Mouse (Mus musculus): Measurements from ENCODE around the gene Olfr212. TPM values are rescaled to one million over a fixed set of nuclear protein-coding genes. Genes with fewer than 3 reads are reported as not detected.
"Not testable (repeated sequence)": the region's sequence is repeated elsewhere in the genome, so short reads cannot be mapped to it uniquely, and the experiment has no call there.

Gene Olfr212
- not detected in 2 replicates for polyA plus RNA-seq (2015; fragmentation: Nextera tagmentation; extraction: Ambion mirVana)

GRCm38 (mm10) chr6:116506302-116507003 is at the start of gene Olfr212:
Olfr212 (plus strand) TSS chr6:116506516.
- WGBS, result 92% methylated on average over 20 of the region's 20 CpGs
- not testable (repeated sequence) for H3K4me3 ChIP-seq; H3K27me3 ChIP-seq; H3K9me3 ChIP-seq; ATAC-seq (ENCODE audit: low FRiP score, low read depth); H3K9ac ChIP-seq; H3K4me2 ChIP-seq; H3K4me1 ChIP-seq (replicated peaks); H3K27ac ChIP-seq (replicated peaks); H3K36me3 ChIP-seq

- WGBS, result 80% methylated on average over 4 of the region's 4 CpGs
These were observed 47.6 kb upstream of the Olfr212 start for GRCm38 (mm10) chr6:116458728-116459127.

GRCm38 (mm10) chr6:116459232-116459631 is 47.1 kb upstream of the Olfr212 start:
- no peak for ATAC-seq (ENCODE audit: low FRiP score, low read depth)
- 74% methylated on average over 2 of the region's 2 CpGs for WGBS
- no peak overlapping the region for H3K9ac ChIP-seq
- no peak overlapping the region for H3K4me2 ChIP-seq
- H3K9me3 ChIP-seq, result no peaks in the 10 kb centered on the region
- H3K27ac ChIP-seq (replicated peaks), result no peak overlapping the region
- no peak overlapping the region for H3K4me3 ChIP-seq
- H3K36me3 ChIP-seq, result no peaks in the 10 kb centered on the region
- H3K27me3 ChIP-seq, result peaks cover 15% of the 10 kb centered on the region
- H3K4me1 ChIP-seq (replicated peaks), result peaks cover 7% of the 10 kb centered on the region

More at GRCm38 (mm10) chr6:116458728-116459127, 47.6 kb upstream of the Olfr212 start:
- Histone ChIP-seq H3K36me3 (no peaks in the 10 kb centered on the region), H3K9me3 (no peaks in the 10 kb centered on the region), H3K9ac (no peak overlapping the region), H3K27me3 (peaks cover 15% of the 10 kb centered on the region), H3K4me1 (replicated peaks) (peaks cover 7% of the 10 kb centered on the region), H3K4me2 (no peak overlapping the region), H3K27ac (replicated peaks) (no peak overlapping the region), H3K4me3 (no peak overlapping the region)
- ATAC-seq (ENCODE audit: low FRiP score, low read depth), result no peak

- peak; percentile 15; the same call in 1 of the 2 replicates for ATAC-seq (ENCODE audit: low FRiP score, low read depth)
- WGBS, result 3% methylated on average over 43 of the region's 43 CpGs
These were observed 45.6 kb upstream of the Olfr212 start, which contains the start of gene Alox5 for GRCm38 (mm10) chr6:116460544-116461283. Alox5 (minus strand) TSS chr6:116461178.

GRCm38 (mm10) chr6:116468081-116468480 is 38.2 kb upstream of the Olfr212 start:
- Histone ChIP-seq H3K4me2 (no peak overlapping the region), H3K36me3 (no peaks in the 10 kb centered on the region), H3K4me1 (replicated peaks) (no peaks in the 10 kb centered on the region), H3K9me3 (no peaks in the 10 kb centered on the region), H3K9ac (no peak overlapping the region), H3K27me3 (no peaks in the 10 kb centered on the region), H3K4me3 (no peak overlapping the region), H3K27ac (replicated peaks) (no peak overlapping the region)
- 33% methylated on average over 3 of the region's 3 CpGs for whole genome bisulfite sequencing
- no peak for ATAC-seq (ENCODE audit: low FRiP score, low read depth)

More at GRCm38 (mm10) chr6:116460544-116461283, 45.6 kb upstream of the Olfr212 start, which contains the start of gene Alox5:
- H3K4me3 ChIP-seq, result peak within 1 kb of the TSS; percentile 36
- no peaks in the 10 kb centered on the region for H3K9me3 ChIP-seq
- peak within 1 kb of the TSS; percentile 62 for H3K4me2 ChIP-seq
- H3K27me3 ChIP-seq, result peaks cover 15% of the 10 kb centered on the region
- H3K4me1 ChIP-seq (replicated peaks), result peaks cover 7% of the 10 kb centered on the region
- no peak within 1 kb of the TSS for H3K27ac ChIP-seq (replicated peaks)
- H3K36me3 ChIP-seq, result no peaks in the 10 kb centered on the region
- H3K9ac ChIP-seq, result no peak within 1 kb of the TSS

- Histone ChIP-seq H3K36me3 (no peaks in the 10 kb centered on the region), H3K9me3 (no peaks in the 10 kb centered on the region), H3K27ac (replicated peaks) (no peak overlapping the region), H3K27me3 (no peaks in the 10 kb centered on the region), H3K4me2 (no peak overlapping the region), H3K4me3 (no peak overlapping the region), H3K9ac (no peak overlapping the region), H3K4me1 (replicated peaks) (no peaks in the 10 kb centered on the region; the same call in 1 of the 2 replicates)
- 86% methylated on average over 1 of the region's 1 CpGs for WGBS
- ATAC-seq (ENCODE audit: low FRiP score, low read depth), result no peak
These were observed 21.2 kb upstream of the Olfr212 start for GRCm38 (mm10) chr6:116485081-116485480.

GRCm38 (mm10) chr6:116486833-116487232 is 19.5 kb upstream of the Olfr212 start:
- Histone ChIP-seq H3K4me1 (replicated peaks) (no peaks in the 10 kb centered on the region; the same call in 1 of the 2 replicates), H3K9me3 (no peaks in the 10 kb centered on the region), H3K36me3 (no peaks in the 10 kb centered on the region), H3K27ac (replicated peaks) (no peak overlapping the region), H3K27me3 (no peaks in the 10 kb centered on the region), H3K4me2 (no peak overlapping the region), H3K4me3 (no peak overlapping the region), H3K9ac (no peak overlapping the region)
- WGBS, result 76% methylated on average over 1 of the region's 1 CpGs
- ATAC-seq (ENCODE audit: low FRiP score, low read depth), result no peak

GRCm38 (mm10) chr6:116488791-116489190 is 17.5 kb upstream of the Olfr212 start, which contains the start of gene Olfr211:
Olfr211 (plus strand) TSS chr6:116489091.
- Histone ChIP-seq H3K9ac (no peak within 1 kb of the TSS), H3K4me2 (no peak within 1 kb of the TSS), H3K9me3 (no peaks in the 10 kb centered on the region), H3K4me3 (no peak within 1 kb of the TSS), H3K4me1 (replicated peaks) (no peaks in the 10 kb centered on the region; the same call in 1 of the 2 replicates), H3K27me3 (no peaks in the 10 kb centered on the region), H3K27ac (replicated peaks) (no peak within 1 kb of the TSS), H3K36me3 (no peaks in the 10 kb centered on the region)
- ATAC-seq (ENCODE audit: low FRiP score, low read depth), result no peak
- 66% methylated on average over 4 of the region's 4 CpGs for WGBS

- no peak overlapping the region for H3K9ac ChIP-seq
- no peak overlapping the region for H3K27ac ChIP-seq (replicated peaks)
- H3K9me3 ChIP-seq, result no peaks in the 10 kb centered on the region
- H3K27me3 ChIP-seq, result no peaks in the 10 kb centered on the region
- H3K4me1 ChIP-seq (replicated peaks), result no peaks in the 10 kb centered on the region; the same call in 1 of the 2 replicates
- WGBS, result 88% methylated on average over 5 of the region's 5 CpGs
- H3K4me2 ChIP-seq, result no peak overlapping the region
- no peak overlapping the region for H3K4me3 ChIP-seq
- ATAC-seq (ENCODE audit: low FRiP score, low read depth), result no peak
- no peaks in the 10 kb centered on the region for H3K36me3 ChIP-seq
These were observed 12.6 kb upstream of the Olfr212 start for GRCm38 (mm10) chr6:116493742-116494141.

- no peak overlapping the region for H3K4me2 ChIP-seq
- no peaks in the 10 kb centered on the region for H3K36me3 ChIP-seq
- 88% methylated on average over 1 of the region's 1 CpGs for WGBS
- no peaks in the 10 kb centered on the region for H3K27me3 ChIP-seq
- no peak overlapping the region for H3K27ac ChIP-seq (replicated peaks)
- no peaks in the 10 kb centered on the region for H3K4me1 ChIP-seq (replicated peaks)
- no peak for ATAC-seq (ENCODE audit: low FRiP score, low read depth)
- H3K9me3 ChIP-seq, result no peaks in the 10 kb centered on the region
- H3K9ac ChIP-seq, result no peak overlapping the region
- no peak overlapping the region for H3K4me3 ChIP-seq
These were observed 10.4 kb upstream of the Olfr212 start for GRCm38 (mm10) chr6:116495960-116496359.

- H3K9ac ChIP-seq, result no peak overlapping the region
- H3K4me1 ChIP-seq (replicated peaks), result no peaks in the 10 kb centered on the region
- no peak overlapping the region for H3K27ac ChIP-seq (replicated peaks)
- H3K36me3 ChIP-seq, result no peaks in the 10 kb centered on the region
- ATAC-seq (ENCODE audit: low FRiP score, low read depth), result no peak
- H3K27me3 ChIP-seq, result no peaks in the 10 kb centered on the region
- no peak overlapping the region for H3K4me2 ChIP-seq
- no peak overlapping the region for H3K4me3 ChIP-seq
- no peaks in the 10 kb centered on the region for H3K9me3 ChIP-seq
These were observed 8.5 kb downstream of the Olfr212 start for GRCm38 (mm10) chr6:116514832-116515231.

- no peak for ATAC-seq (ENCODE audit: low FRiP score, low read depth)
These were observed 31.8 kb downstream of the Olfr212 start, which contains the start of gene Olfr213 for GRCm38 (mm10) chr6:116538156-116538555. Olfr213 (plus strand) TSS chr6:116538456.

More at GRCm38 (mm10) chr6:116538156-116538555, 31.8 kb downstream of the Olfr212 start, which contains the start of gene Olfr213:
- no peak within 1 kb of the TSS for H3K27ac ChIP-seq (replicated peaks)
- H3K4me1 ChIP-seq (replicated peaks), result no peaks in the 10 kb centered on the region
- no peak within 1 kb of the TSS for H3K9ac ChIP-seq
- H3K27me3 ChIP-seq, result no peaks in the 10 kb centered on the region
- no peaks in the 10 kb centered on the region for H3K36me3 ChIP-seq
- WGBS, result 92% methylated on average over 1 of the region's 1 CpGs
- no peaks in the 10 kb centered on the region for H3K9me3 ChIP-seq
- H3K4me3 ChIP-seq, result no peak within 1 kb of the TSS
- H3K4me2 ChIP-seq, result no peak within 1 kb of the TSS
